Comparison of ENCODE assay signal across 36 mouse cellular contexts in genomic region chr9:80671483-80671882, GRCm38 (mm10).
"Had no signal": no experiment of that assay in that cellular context is flagged by ENCODE, and none has a peak within 500 bp of the region (broad histone marks: within the 10 kb centered on the region; RNA-seq: fewer than 3 reads in every experiment).

No protein-coding gene starts in this region.

- H3K36me3 ChIP-seq: heart, embryonic 10.5 days; heart, embryonic 12.5 days; heart, embryonic 13.5 days; heart, embryonic 15.5 days; hindbrain, embryonic 10.5 days; hindbrain, embryonic 12.5 days; hindbrain, embryonic 13.5 days; hindbrain, embryonic 15.5 days; intestine, embryonic 15.5 days; kidney, embryonic 15.5 days had no signal

- H3K4me2 ChIP-seq: heart, embryonic 11.5 days; heart, embryonic 12.5 days; heart, embryonic 13.5 days; heart, embryonic 15.5 days; hindbrain, embryonic 12.5 days; hindbrain, embryonic 13.5 days; hindbrain, embryonic 14.5 days; hindbrain, embryonic 15.5 days; intestine, embryonic 15.5 days; kidney, embryonic 15.5 days had no signal

- H3K9me3 ChIP-seq: heart, embryonic 10.5 days; heart, embryonic 12.5 days; heart, embryonic 15.5 days; hindbrain, embryonic 10.5 days; hindbrain, embryonic 13.5 days; intestine, embryonic 15.5 days; kidney, embryonic 15.5 days had no signal

- H3K4me3 ChIP-seq: heart, adult 2 months; heart, embryonic 10.5 days; heart, embryonic 12.5 days; heart, embryonic 13.5 days; heart, embryonic 15.5 days; hindbrain, embryonic 10.5 days; hindbrain, embryonic 12.5 days; hindbrain, embryonic 13.5 days; hindbrain, embryonic 15.5 days; intestine, embryonic 15.5 days; kidney, embryonic 15.5 days; layer of hippocampus, adult 2 months had no signal

- DNase-seq: heart, adult 18-20 months; heart, adult 2 months; heart, postnatal 10 days; heart, postnatal 14 days; heart, postnatal 36 days; heart, postnatal 4 days; kidney, adult 11 months; kidney, adult 18-20 months; kidney, adult 2 months; kidney, adult 8-10 months; kidney, adult 9 months; kidney, postnatal 10 days; kidney, postnatal 14 days; kidney, postnatal 25 days; kidney, postnatal 36 days; kidney, postnatal 4 days; layer of hippocampus, adult 9-11 months had no signal

- H3K9ac ChIP-seq: heart, embryonic 12.5 days; heart, embryonic 13.5 days; heart, embryonic 15.5 days; hindbrain, embryonic 12.5 days; hindbrain, embryonic 13.5 days; hindbrain, embryonic 14.5 days; hindbrain, embryonic 15.5 days; intestine, embryonic 15.5 days; kidney, embryonic 15.5 days had no signal

- ATAC-seq: hindbrain, embryonic 16.5 days; hindbrain, postnatal 0 days; inflammation-experienced regulatory T-cells, adult 6 months; intestine, embryonic 15.5 days; intestine, embryonic 16.5 days; intestine, postnatal 0 days had no signal

- H3K27ac ChIP-seq: heart, adult 2 months; heart, embryonic 10.5 days; heart, embryonic 13.5 days; heart, embryonic 15.5 days; hindbrain, embryonic 10.5 days; hindbrain, embryonic 12.5 days; hindbrain, embryonic 13.5 days; hindbrain, embryonic 14.5 days; hindbrain, embryonic 15.5 days; hindbrain, postnatal 0 days; intestine, embryonic 15.5 days; kidney, embryonic 15.5 days; kidney, postnatal 0 days; layer of hippocampus, adult 2 months had no signal

- H3K27me3 ChIP-seq: heart, embryonic 12.5 days; heart, embryonic 13.5 days; heart, embryonic 15.5 days; hindbrain, embryonic 12.5 days; hindbrain, embryonic 13.5 days; hindbrain, embryonic 15.5 days; intestine, embryonic 15.5 days; kidney, embryonic 15.5 days had no signal

- H3K4me1 ChIP-seq: heart, embryonic 10.5 days; heart, embryonic 12.5 days; heart, embryonic 13.5 days; heart, embryonic 15.5 days; hindbrain, embryonic 10.5 days; hindbrain, embryonic 12.5 days; intestine, embryonic 15.5 days; kidney, embryonic 15.5 days had no signal
